Mouse (Mus musculus) cerebellum, adult 9-10 months (tissue): ENCODE data around the gene Fam71a.

Experiments
- DNase-seq: peaks from one replicate; pipeline ENCODE4 v3.0.0; 2022

Gene Fam71a

DNA sequence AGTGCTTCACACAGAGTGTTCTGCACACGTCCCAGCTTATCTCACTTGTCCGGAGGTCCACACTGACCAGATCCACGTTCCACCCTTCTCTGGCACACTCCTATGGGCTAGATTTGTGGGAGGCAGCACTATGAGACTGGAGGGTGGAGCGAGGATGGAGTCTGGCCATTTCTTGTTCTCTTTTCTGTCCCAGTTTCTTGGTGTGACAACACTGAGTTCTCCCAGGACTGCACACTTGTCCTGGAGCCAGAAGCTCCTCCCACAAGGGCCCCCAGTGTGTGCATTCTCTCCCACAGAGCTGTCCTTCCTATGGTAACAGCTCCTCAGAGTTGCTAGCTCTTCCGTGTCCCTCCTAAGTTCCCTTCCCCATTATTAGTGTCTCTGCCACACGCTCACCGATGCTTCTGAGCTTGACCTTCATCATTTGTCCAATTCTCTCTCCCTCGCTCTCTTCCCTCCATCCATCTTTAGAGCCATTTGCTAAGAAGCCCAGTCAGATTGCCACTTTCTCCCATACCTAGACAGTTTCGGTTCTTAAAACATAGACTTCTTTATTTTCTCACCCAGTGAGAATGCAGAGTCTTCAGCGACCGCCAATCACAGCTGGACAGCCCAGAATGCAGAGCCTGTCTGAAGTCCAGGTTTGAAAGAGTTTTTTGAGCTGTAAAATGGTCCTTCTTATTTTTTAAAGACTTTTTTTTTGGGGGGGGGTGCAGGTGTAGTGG is 48.9 kb downstream of the Fam71a start:
- no peak for DNase-seq

GRCm38 (mm10) chr1:191114868-191115267 is 49.7 kb downstream of the Fam71a start:
- no peak for DNase-seq
